Mouse (Mus musculus) kidney, postnatal 0 days (tissue): ENCODE results near the gene Dars2. TPM values are rescaled to one million over a fixed set of nuclear protein-coding genes. Genes with fewer than 3 reads are reported as not detected.
"Not testable (repeated sequence)": the region's sequence is repeated elsewhere in the genome, so short reads cannot be mapped to it uniquely, and the experiment has no call there.

Experiments
- ATAC-seq: fragments of 200-750 bp; cut with Nextera tagmentation; replicated peaks from 2 replicates; pipeline ENCODE4 v1.8.0; 2017; ENCODE audit warnings: low read depth, moderate number of reproducible peaks, moderate TSS enrichment, moderate library complexity; ENCODE audit not compliant: low FRiP score
- DNase-seq: peaks from one replicate; pipeline ENCODE4 v3.0.0-alpha.2; 2016; ENCODE audit warnings: low spot score
- H3K27ac ChIP-seq: fragments of 300-500 bp; sonication (generic); 2 replicates; pipeline ENCODE4 v1.5.1; 2014; ENCODE audit warnings: mild to moderate bottlenecking
- H3K27me3 ChIP-seq: fragments of 300-500 bp; sonication (generic); 2 replicates; pipeline ENCODE4 v1.6.1; 2014; ENCODE audit warnings: low read length, mixed read lengths; ENCODE audit not compliant: insufficient read depth
- H3K36me3 ChIP-seq: fragments of 300-500 bp; sonication (generic); 2 replicates; pipeline ENCODE4 v1.6.1; 2014; ENCODE audit warnings: low read length, mixed read lengths; ENCODE audit not compliant: insufficient read depth
- H3K4me1 ChIP-seq: fragments of 300-500 bp; sonication (generic); replicated peaks from 2 replicates; pipeline ENCODE4 v1.6.1; 2014; ENCODE audit warnings: antibody characterized with exemption, low read length, mixed read lengths; ENCODE audit not compliant: insufficient read depth
- H3K4me2 ChIP-seq: fragments of 300-500 bp; sonication (generic); 2 replicates; pipeline ENCODE4 v1.6.1; 2014; ENCODE audit warnings: mild to moderate bottlenecking, low read length, moderate library complexity, mixed read lengths
- H3K4me3 ChIP-seq: fragments of 300-500 bp; sonication (generic); replicated peaks from 2 replicates; pipeline ENCODE4 v1.5.1; 2014; ENCODE audit warnings: low read depth, low read length
- H3K9ac ChIP-seq: fragments of 300-500 bp; sonication (generic); 2 replicates; pipeline ENCODE4 v1.6.1; 2014; ENCODE audit warnings: low read depth, low read length
- H3K9me3 ChIP-seq: fragments of 300-500 bp; sonication (generic); replicated peaks from 2 replicates; pipeline ENCODE4 v1.6.1; 2016; ENCODE audit warnings: low read length, inconsistent platforms, mixed read lengths
- CTCF ChIP-seq: IDR thresholded peaks from 2 replicates; pipeline ENCODE4 v1.5.1; 2016; ENCODE audit warnings: antibody characterized with exemption, low read depth, mild to moderate bottlenecking, moderate library complexity
- WGBS: fragments of 180-500 bp; shearing (Covaris S2); extraction: QIAGEN DNeasy Blood & Tissue Kit; methylation state at CpG from one replicate; pipeline ENCODE4 v1.1.7; 2014; 5-methylcytosine and 5-hydroxymethylcytosine counted together
- polyA plus RNA-seq: library from polyadenylated mRNA; unstranded; fragments of >200 nt; fragmentation: Nextera tagmentation; extraction: Ambion mirVana; gene quantifications from 2 replicates; pipeline ENCODE4 v1.2.1, GENCODE M21; 2015

Dars2 gene
- polyA plus RNA-seq, 1 experiment from 2014 or later: 23.5 TPM

GRCm38 (mm10) chr1:161032345-161032744 lies 38.1 kb downstream of the Dars2 start:
- Histone ChIP-seq H3K27ac (no peak overlapping the region), H3K9me3 (no peaks in the 10 kb centered on the region), H3K4me3 (no peak overlapping the region), H3K4me2 (no peak overlapping the region), H3K9ac (no peak overlapping the region), H3K27me3 (no peaks in the 10 kb centered on the region), H3K36me3 (peaks cover 21% of the 10 kb centered on the region), H3K4me1 (peaks cover 6% of the 10 kb centered on the region; the same call in 1 of the 2 replicates)
- no peak for TF ChIP-seq CTCF
- ATAC-seq (no peak), DNase-seq (no peak)
- 89% methylated on average over 7 of the region's 7 CpGs for WGBS

GRCm38 (mm10) chr1:161031881-161032280 lies 38.6 kb downstream of the Dars2 start:
- no peak overlapping the region for H3K9ac ChIP-seq
- no peaks in the 10 kb centered on the region for H3K9me3 ChIP-seq
- WGBS: 79% methylated on average over 9 of the region's 9 CpGs
- DNase-seq: no peak
- no peak overlapping the region for H3K4me3 ChIP-seq
- H3K4me2 ChIP-seq: no peak overlapping the region
- no peak overlapping the region for H3K27ac ChIP-seq
- TF ChIP-seq CTCF: no peak
- no peak for ATAC-seq
- no peaks in the 10 kb centered on the region for H3K27me3 ChIP-seq
- peaks cover 19% of the 10 kb centered on the region for H3K36me3 ChIP-seq
- H3K4me1 ChIP-seq: peaks cover 4% of the 10 kb centered on the region; the same call in 1 of the 2 replicates

- Histone ChIP-seq H3K4me1 (no peaks in the 10 kb centered on the region), H3K4me2 (no peak overlapping the region), H3K9me3 (no peaks in the 10 kb centered on the region), H3K4me3 (no peak overlapping the region), H3K27ac (no peak overlapping the region), H3K27me3 (no peaks in the 10 kb centered on the region), H3K36me3 (peaks cover 15% of the 10 kb centered on the region), H3K9ac (no peak overlapping the region)
- DNase-seq (no peak), ATAC-seq (no peak)
- no peak for TF ChIP-seq CTCF
- WGBS: 94% methylated on average over 3 of the region's 3 CpGs
These were observed 40.4 kb downstream of the Dars2 start for GRCm38 (mm10) chr1:161030058-161030457.

- H3K4me1 ChIP-seq, H3K9me3 ChIP-seq, DNase-seq, ATAC-seq, H3K4me2 ChIP-seq, H3K27me3 ChIP-seq, H3K27ac ChIP-seq, H3K4me3 ChIP-seq, H3K9ac ChIP-seq: not testable (repeated sequence)
- WGBS: 86% methylated on average over 1 of the region's 1 CpGs
- peaks cover 15% of the 10 kb centered on the region for H3K36me3 ChIP-seq
These were observed 42.0 kb downstream of the Dars2 start for GRCm38 (mm10) chr1:161028427-161028826.

- H3K9me3 ChIP-seq: no peaks in the 10 kb centered on the region
These were observed 43.3 kb downstream of the Dars2 start for GRCm38 (mm10) chr1:161027196-161027595.

GRCm38 (mm10) chr1:161025410-161026210 lies 44.8 kb downstream of the Dars2 start:
- WGBS: 69% methylated on average over 5 of the region's 5 CpGs
- Histone ChIP-seq H3K4me3 (no peak overlapping the region), H3K27me3 (no peaks in the 10 kb centered on the region), H3K27ac (no peak overlapping the region), H3K36me3 (peaks cover 8% of the 10 kb centered on the region; the same call in 1 of the 2 replicates), H3K9ac (no peak overlapping the region), H3K4me2 (no peak overlapping the region), H3K4me1 (no peaks in the 10 kb centered on the region), H3K9me3 (no peaks in the 10 kb centered on the region)
- no peak for ATAC-seq
- DNase-seq: peak; percentile 57
- no peak for TF ChIP-seq CTCF

More at GRCm38 (mm10) chr1:161027196-161027595, 43.3 kb downstream of the Dars2 start:
- no peak overlapping the region for H3K4me2 ChIP-seq
- no peak overlapping the region for H3K4me3 ChIP-seq
- 96% methylated on average over 2 of the region's 2 CpGs for WGBS
- no peaks in the 10 kb centered on the region for H3K27me3 ChIP-seq
- no peak for DNase-seq
- no peak overlapping the region for H3K9ac ChIP-seq
- no peak for ATAC-seq
- no peaks in the 10 kb centered on the region for H3K4me1 ChIP-seq
- peaks cover 15% of the 10 kb centered on the region for H3K36me3 ChIP-seq
- no peak overlapping the region for H3K27ac ChIP-seq
- TF ChIP-seq CTCF: no peak

- TF ChIP-seq CTCF: no peak
- DNase-seq (no peak), ATAC-seq (no peak)
- 94% methylated on average over 14 of the region's 14 CpGs for WGBS
- Histone ChIP-seq H3K9me3 (no peaks in the 10 kb centered on the region), H3K4me1 (no peaks in the 10 kb centered on the region), H3K4me2 (no peak overlapping the region), H3K27me3 (no peaks in the 10 kb centered on the region), H3K27ac (no peak overlapping the region), H3K4me3 (no peak overlapping the region), H3K36me3 (peaks cover 20% of the 10 kb centered on the region), H3K9ac (no peak overlapping the region)
These were observed 50.4 kb downstream of the Dars2 start for GRCm38 (mm10) chr1:161020051-161020450.
